Mouse (Mus musculus): ENCODE measurements around the gene Msrb2. TPM values are rescaled to one million over a fixed set of nuclear protein-coding genes. Genes with fewer than 3 reads are reported as not detected.

Msrb2 gene
- polyA plus RNA-seq, 1 experiment from 2014 or later: 10.2 TPM

GRCm38 (mm10) chr2:19383006-19383405 is 11.8 kb downstream of the Msrb2 start:
- DNase-seq (no peak), ATAC-seq (no peak)
- no peak overlapping the region for H3K4me3 ChIP-seq (ENCODE audit: low read depth, low read length)
- TF ChIP-seq EP300 (IDR thresholded peaks at IDR 0.05; ENCODE audit: low read depth) (no peak), CTCF (IDR thresholded peaks at IDR 0.05; ENCODE audit: low read depth) (no peak)
- no peak overlapping the region for H3K27ac ChIP-seq (ENCODE audit: low read depth)
- no peak overlapping the region for H3K9ac ChIP-seq (replicated peaks)
- 71% methylated on average over 4 of the region's 4 CpGs for WGBS (ENCODE audit: insufficient replicate concordance)
- H3K9me3 ChIP-seq (ENCODE audit: low read length): no peaks in the 10 kb centered on the region
- H3K27me3 ChIP-seq (ENCODE audit: insufficient read depth, low read length): no peaks in the 10 kb centered on the region
- no peaks in the 10 kb centered on the region for H3K4me1 ChIP-seq (ENCODE audit: insufficient read depth)
- 0 out of 2 replicates have a peak, but pooled peaks cover 8% of the 10 kb centered on the region for H3K36me3 ChIP-seq (replicated peaks; ENCODE audit: insufficient read depth, low read length)
- H3K4me2 ChIP-seq (ENCODE audit: low read depth, low read length): no peak overlapping the region

GRCm38 (mm10) chr2:19385772-19386171 is 14.5 kb downstream of the Msrb2 start:
- no peak overlapping the region for H3K4me2 ChIP-seq (ENCODE audit: low read depth, low read length)
- WGBS (ENCODE audit: insufficient replicate concordance): 74% methylated on average over 5 of the region's 5 CpGs

DNA sequence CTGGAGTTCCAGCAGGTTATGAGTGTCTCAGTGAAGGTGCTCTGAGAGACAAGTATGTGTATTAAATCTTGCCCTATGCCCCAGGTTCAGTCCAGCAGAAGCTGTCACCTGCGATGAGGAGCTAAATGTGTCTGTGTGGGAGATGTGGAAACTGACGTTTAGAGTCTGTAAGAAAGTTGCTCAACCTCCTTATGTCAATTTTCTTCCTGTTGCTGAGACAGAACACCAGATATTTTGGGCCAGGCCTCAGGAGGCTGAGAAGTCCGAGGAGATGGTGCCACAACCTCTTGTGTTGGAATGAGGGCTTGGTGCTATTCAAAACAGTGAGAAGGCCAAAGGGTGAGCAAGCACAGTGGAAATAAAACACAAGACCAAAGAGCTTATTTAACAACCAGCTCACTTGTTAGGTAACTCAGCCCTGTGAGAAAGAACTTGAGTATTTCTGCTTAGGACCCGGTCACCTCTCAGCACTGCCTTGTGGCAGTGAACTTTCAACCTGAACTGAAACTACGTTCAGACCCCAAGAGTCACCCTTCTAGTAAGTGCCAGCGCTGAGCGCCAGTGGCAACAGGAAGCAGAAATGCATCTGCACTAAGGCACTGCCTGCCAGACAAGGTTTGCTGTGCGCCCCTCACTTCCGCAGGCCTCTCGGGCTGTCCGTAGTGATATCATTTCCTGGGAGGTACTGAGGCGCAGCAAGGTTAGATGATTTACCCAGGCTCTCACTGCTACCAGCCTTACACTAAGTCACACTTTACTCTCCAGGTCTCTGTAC is 17.3 kb downstream of the Msrb2 start:
- no peaks in the 10 kb centered on the region for H3K4me1 ChIP-seq (ENCODE audit: insufficient read depth)
- no peaks in the 10 kb centered on the region for H3K9me3 ChIP-seq (ENCODE audit: low read length)
- ATAC-seq (peak; percentile 84), DNase-seq (peak; percentile 64)
- no peaks in the 10 kb centered on the region for H3K27me3 ChIP-seq (ENCODE audit: insufficient read depth, low read length)
- 0 out of 2 replicates have a peak overlapping the region, but pooled peaks have one; percentile 13 for H3K4me2 ChIP-seq (ENCODE audit: low read depth, low read length)
- TF ChIP-seq EP300 (IDR thresholded peaks at IDR 0.05; ENCODE audit: low read depth) (no peak), CTCF (IDR thresholded peaks at IDR 0.05; ENCODE audit: low read depth) (no peak)
- no peak overlapping the region for H3K9ac ChIP-seq (replicated peaks)
- WGBS (ENCODE audit: insufficient replicate concordance): 33% methylated on average over 12 of the region's 12 CpGs
- 0 out of 2 replicates have a peak, but pooled peaks cover 8% of the 10 kb centered on the region for H3K36me3 ChIP-seq (replicated peaks; ENCODE audit: insufficient read depth, low read length)
- peak overlapping the region; percentile 74 for H3K27ac ChIP-seq (ENCODE audit: low read depth)
- no peak overlapping the region for H3K4me3 ChIP-seq (ENCODE audit: low read depth, low read length)

More at GRCm38 (mm10) chr2:19385772-19386171, 14.5 kb downstream of the Msrb2 start:
- no peak overlapping the region for H3K9ac ChIP-seq (replicated peaks)
- H3K36me3 ChIP-seq (replicated peaks; ENCODE audit: insufficient read depth, low read length): 0 out of 2 replicates have a peak, but pooled peaks cover 8% of the 10 kb centered on the region
- TF ChIP-seq EP300 (IDR thresholded peaks at IDR 0.05; ENCODE audit: low read depth): no peak
- no peak for TF ChIP-seq CTCF (IDR thresholded peaks at IDR 0.05; ENCODE audit: low read depth)
- no peak for DNase-seq
- peak overlapping the region; percentile 48; the same call in 1 of the 2 replicates for H3K27ac ChIP-seq (ENCODE audit: low read depth)
- no peaks in the 10 kb centered on the region for H3K27me3 ChIP-seq (ENCODE audit: insufficient read depth, low read length)
- H3K4me3 ChIP-seq (ENCODE audit: low read depth, low read length): no peak overlapping the region
- H3K9me3 ChIP-seq (ENCODE audit: low read length): no peaks in the 10 kb centered on the region
- H3K4me1 ChIP-seq (ENCODE audit: insufficient read depth): no peaks in the 10 kb centered on the region
- ATAC-seq: no peak

DNA sequence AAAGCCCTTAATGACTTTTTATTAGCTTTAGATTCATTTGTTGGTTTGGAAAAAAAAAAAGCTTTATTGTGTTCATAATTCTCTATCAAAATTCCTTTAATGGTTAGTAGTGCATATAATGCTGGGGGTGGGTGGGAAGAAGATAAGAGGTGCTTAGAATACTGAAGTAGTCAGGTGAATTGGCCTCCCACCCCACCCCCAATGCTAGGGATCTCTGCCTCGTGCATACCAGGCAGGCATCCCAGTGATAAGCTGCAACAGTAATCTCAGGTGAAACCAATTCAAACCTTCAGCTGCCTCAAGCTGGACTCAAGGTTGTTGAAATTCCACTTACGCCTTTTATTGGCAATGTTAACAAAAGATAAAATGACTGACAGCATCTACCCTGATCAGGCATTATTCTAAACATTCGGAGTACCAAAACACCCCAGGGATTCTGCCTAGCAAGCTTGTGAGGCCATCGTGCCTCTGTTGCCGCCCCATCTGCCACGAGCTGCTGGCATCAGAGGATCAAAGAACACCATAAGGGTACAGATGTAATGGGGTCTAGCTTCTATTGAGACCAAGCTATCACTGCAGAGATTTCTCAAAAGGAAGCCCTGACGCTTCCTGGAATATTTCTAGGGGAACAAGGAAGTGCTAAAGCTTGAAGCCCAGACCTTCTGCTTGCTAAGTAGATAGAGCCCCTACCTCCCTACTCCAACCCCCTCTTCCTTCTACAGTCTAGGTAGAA is 19.3 kb downstream of the Msrb2 start:
- 0 out of 2 replicates have a peak, but pooled peaks cover 7% of the 10 kb centered on the region for H3K36me3 ChIP-seq (replicated peaks; ENCODE audit: insufficient read depth, low read length)
- no peaks in the 10 kb centered on the region for H3K27me3 ChIP-seq (ENCODE audit: insufficient read depth, low read length)
- WGBS (ENCODE audit: insufficient replicate concordance): 65% methylated on average over 7 of the region's 7 CpGs
- ATAC-seq: no peak
- H3K9ac ChIP-seq (replicated peaks): no peak overlapping the region
- H3K27ac ChIP-seq (ENCODE audit: low read depth): no peak overlapping the region
- no peak for DNase-seq
- no peaks in the 10 kb centered on the region for H3K4me1 ChIP-seq (ENCODE audit: insufficient read depth)
- no peak overlapping the region for H3K4me2 ChIP-seq (ENCODE audit: low read depth, low read length)
- no peaks in the 10 kb centered on the region for H3K9me3 ChIP-seq (ENCODE audit: low read length)
- TF ChIP-seq EP300 (IDR thresholded peaks at IDR 0.05; ENCODE audit: low read depth): no peak
- H3K4me3 ChIP-seq (ENCODE audit: low read depth, low read length): no peak overlapping the region

DNA sequence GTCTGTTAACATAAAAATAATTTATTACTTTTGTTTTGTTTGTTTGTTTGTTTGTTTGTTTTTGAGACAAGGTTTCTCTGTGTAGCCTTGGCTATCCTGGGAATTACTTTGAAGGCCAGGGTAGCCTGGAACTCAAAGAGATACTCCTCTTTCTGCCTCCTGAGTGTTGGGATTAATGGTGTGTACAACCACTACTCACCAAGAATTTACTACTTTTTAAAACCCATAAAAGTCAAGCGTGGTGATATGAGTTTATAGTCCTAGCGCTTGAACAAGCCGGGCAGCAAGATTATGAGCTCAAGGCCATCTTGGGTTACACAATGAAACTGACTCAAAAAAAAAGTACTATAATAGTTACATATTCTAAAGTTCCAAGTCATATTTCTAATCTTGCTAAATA is 20.4 kb downstream of the Msrb2 start:
- Histone ChIP-seq H3K27ac (ENCODE audit: low read depth) (no peak overlapping the region), H3K4me3 (ENCODE audit: low read depth, low read length) (no peak overlapping the region), H3K4me2 (ENCODE audit: low read depth, low read length) (no peak overlapping the region), H3K36me3 (replicated peaks; ENCODE audit: insufficient read depth, low read length) (0 out of 2 replicates have a peak, but pooled peaks cover 5% of the 10 kb centered on the region), H3K9me3 (ENCODE audit: low read length) (no peaks in the 10 kb centered on the region), H3K27me3 (ENCODE audit: insufficient read depth, low read length) (no peaks in the 10 kb centered on the region), H3K4me1 (ENCODE audit: insufficient read depth) (no peaks in the 10 kb centered on the region), H3K9ac (replicated peaks) (no peak overlapping the region)
- DNase-seq (no peak), ATAC-seq (no peak)
- WGBS (ENCODE audit: insufficient replicate concordance): 86% methylated on average over 3 of the region's 3 CpGs
- TF ChIP-seq CTCF (IDR thresholded peaks at IDR 0.05; ENCODE audit: low read depth) (no peak), EP300 (IDR thresholded peaks at IDR 0.05; ENCODE audit: low read depth) (no peak)

DNA sequence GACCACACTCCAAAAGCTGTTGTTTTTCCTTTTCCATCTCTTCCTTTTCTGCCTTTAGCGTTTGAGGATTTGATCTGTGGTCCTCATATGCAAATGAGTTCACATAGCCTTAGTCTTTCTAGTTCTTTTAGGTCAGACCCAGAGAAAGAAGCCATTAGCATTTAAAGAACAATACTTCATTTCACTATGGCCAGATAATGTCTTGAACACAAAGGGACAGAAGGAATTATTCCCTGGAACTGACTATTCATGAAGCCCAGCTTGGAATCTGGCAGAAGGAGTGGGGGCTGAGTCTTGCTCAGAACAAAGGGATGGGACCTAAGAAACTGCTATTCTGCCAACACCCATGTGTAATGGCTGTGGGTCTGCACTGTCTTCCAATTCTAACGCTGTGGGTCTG is 21.6 kb downstream of the Msrb2 start:
- ATAC-seq: no peak
- 37% methylated on average over 2 of the region's 2 CpGs for WGBS (ENCODE audit: insufficient replicate concordance)
- no peak for DNase-seq
- H3K9ac ChIP-seq (replicated peaks): no peak overlapping the region
- no peaks in the 10 kb centered on the region for H3K4me1 ChIP-seq (ENCODE audit: insufficient read depth)
- H3K4me3 ChIP-seq (ENCODE audit: low read depth, low read length): no peak overlapping the region
- TF ChIP-seq CTCF (IDR thresholded peaks at IDR 0.05; ENCODE audit: low read depth) (no peak), EP300 (IDR thresholded peaks at IDR 0.05; ENCODE audit: low read depth) (no peak)
- H3K9me3 ChIP-seq (ENCODE audit: low read length): no peaks in the 10 kb centered on the region
- H3K36me3 ChIP-seq (replicated peaks; ENCODE audit: insufficient read depth, low read length): 0 out of 2 replicates have a peak, but pooled peaks cover 3% of the 10 kb centered on the region
- no peaks in the 10 kb centered on the region for H3K27me3 ChIP-seq (ENCODE audit: insufficient read depth, low read length)
- H3K4me2 ChIP-seq (ENCODE audit: low read depth, low read length): no peak overlapping the region
- H3K27ac ChIP-seq (ENCODE audit: low read depth): no peak overlapping the region

Data from liver, postnatal 0 days (tissue).